Mouse (Mus musculus): ENCODE measurements around the gene Gpc1. TPM values are rescaled to one million over a fixed set of nuclear protein-coding genes. Genes with fewer than 3 reads are reported as not detected.

Gpc1 gene
- total RNA-seq, 2 experiments from 2014 or later = 246 to 275 TPM

GRCm38 (mm10) chr1:92880101-92880500, 48.7 kb downstream of the Gpc1 start:
- no peak for DNase-seq

- DNase-seq = no peak
Measured at GRCm38 (mm10) chr1:92881982-92882381, 50.5 kb downstream of the Gpc1 start.

GRCm38 (mm10) chr1:92888901-92889655, 57.6 kb downstream of the Gpc1 start:
- DNase-seq = no peak

- no peak for DNase-seq
Measured at GRCm38 (mm10) chr1:92892791-92893190, 61.3 kb downstream of the Gpc1 start.

- DNase-seq = no peak
Measured at GRCm38 (mm10) chr1:92893896-92894295, 62.5 kb downstream of the Gpc1 start.

- DNase-seq = peak; percentile 50
Measured at GRCm38 (mm10) chr1:92895089-92895488, 63.6 kb downstream of the Gpc1 start.

- no peak for DNase-seq
Measured at GRCm38 (mm10) chr1:92902786-92903185, 71.3 kb downstream of the Gpc1 start, which contains the start of gene Ankmy1. Ankmy1 (minus strand) TSS chr1:92902906.

- no peak for DNase-seq
Measured at GRCm38 (mm10) chr1:92903627-92904026, 72.2 kb downstream of the Gpc1 start.

GRCm38 (mm10) chr1:92905703-92906310, 74.4 kb downstream of the Gpc1 start:
- DNase-seq = no peak

GRCm38 (mm10) chr1:92906779-92907631, 75.6 kb downstream of the Gpc1 start, which contains the start of gene Dusp28:
Dusp28 (plus strand) TSS chr1:92906981.
- peak; percentile 90 for DNase-seq

- no peak for DNase-seq
Measured at GRCm38 (mm10) chr1:92907632-92908360, 76.4 kb downstream of the Gpc1 start.

GRCm38 (mm10) chr1:92908664-92909063, 77.2 kb downstream of the Gpc1 start:
- DNase-seq = no peak

GRCm38 (mm10) chr1:92909068-92909467, 77.6 kb downstream of the Gpc1 start:
- no peak for DNase-seq

Small RNA genes lying within 50 kb of the gene (microRNA-seq; reads per million reads assigned to microRNA genes)
- 3,044 to 6,994 reads per million in 2 experiments for gene Mir149 (ENCODE audit: borderline replicate concordance in 2 of 2)

Other genes with a start within 250 kb of the Gpc1 start
- gene Olfr1412, start 245.9 kb upstream of the Gpc1 start, total RNA-seq (2021) = not detected
- gene Olfr1411, start 237.2 kb upstream of the Gpc1 start, total RNA-seq (2021) = not detected
- not detected for gene Olfr1410, start 225.9 kb upstream of the Gpc1 start, total RNA-seq (2021)
- not detected for gene Olfr12, start 213.9 kb upstream of the Gpc1 start, total RNA-seq (2021)
- 100 to 1,000 TPM; 187 to 194 TPM for gene Cops9, start 189.7 kb upstream of the Gpc1 start, total RNA-seq (2021)
- not detected for gene Otos, start 182.8 kb upstream of the Gpc1 start, total RNA-seq (2021)
- gene Ankmy1, start 71.3 kb downstream of the Gpc1 start, total RNA-seq (2021) = not detected
- 10 to 100 TPM; 22.6 to 24.5 TPM for gene Dusp28, start 75.3 kb downstream of the Gpc1 start, total RNA-seq (2021)
- gene Rnpepl1, start 79.1 kb downstream of the Gpc1 start, total RNA-seq (2021) = 10 to 100 TPM; 64.0 to 66.5 TPM
- 1 to 10 TPM; 4.4 to 5.5 TPM for gene Capn10, start 102.7 kb downstream of the Gpc1 start, total RNA-seq (2021)
- gene Gpr35, start 119.2 kb downstream of the Gpc1 start, total RNA-seq (2021) = under 1 TPM; 0.23 to 0.27 TPM
- gene Aqp12, start 174.7 kb downstream of the Gpc1 start, total RNA-seq (2021) = not detected

Measured in gastrocnemius, postnatal 25 days (tissue).